Mouse (Mus musculus) hindbrain, embryonic 15.5 days (tissue): ENCODE measurements around the gene Tmx1. TPM values are rescaled to one million over a fixed set of nuclear protein-coding genes. Genes with fewer than 3 reads are reported as not detected.

Experiments used
- ATAC-seq: fragments of 200-750 bp; cut with Nextera tagmentation; 2 replicates; pipeline ENCODE4 v1.8.0; 2017; ENCODE audit warnings: low read depth, moderate number of reproducible peaks, moderate TSS enrichment; ENCODE audit not compliant: low FRiP score
- H3K27ac ChIP-seq: fragments of 300-500 bp; sonication (generic); replicated peaks from 2 replicates; pipeline ENCODE4 v1.5.1; 2015; ENCODE audit warnings: mild to moderate bottlenecking, inconsistent platforms
- H3K27me3 ChIP-seq: fragments of 300-500 bp; sonication (generic); 2 replicates; pipeline ENCODE4 v1.6.1; 2015; ENCODE audit warnings: control low read depth, inconsistent platforms
- H3K36me3 ChIP-seq: fragments of 300-500 bp; sonication (generic); 2 replicates; pipeline ENCODE4 v1.6.1; 2015; ENCODE audit warnings: control low read depth, inconsistent platforms
- H3K4me1 ChIP-seq: fragments of 300-500 bp; sonication (generic); replicated peaks from 2 replicates; pipeline ENCODE4 v1.6.1; 2015; ENCODE audit warnings: control low read depth, inconsistent platforms
- H3K4me2 ChIP-seq: fragments of 300-500 bp; sonication (generic); 2 replicates; pipeline ENCODE4 v1.6.1; 2015; ENCODE audit warnings: moderate library complexity, mild to moderate bottlenecking, inconsistent platforms
- H3K4me3 ChIP-seq: fragments of 300-500 bp; sonication (generic); 2 replicates; pipeline ENCODE4 v1.5.1; 2015; ENCODE audit warnings: mild to moderate bottlenecking, inconsistent platforms
- H3K9ac ChIP-seq: fragments of 300-500 bp; sonication (generic); 2 replicates; pipeline ENCODE4 v1.6.1; 2015; ENCODE audit warnings: inconsistent platforms
- H3K9me3 ChIP-seq: fragments of 300-500 bp; sonication (generic); 2 replicates; pipeline ENCODE4 v1.6.1; 2016; ENCODE audit warnings: control low read depth, inconsistent platforms
- WGBS: fragments of 180-500 bp; shearing (Covaris S2); methylation state at CpG from one replicate; pipeline ENCODE4 v1.1.7; 2015; 5-methylcytosine and 5-hydroxymethylcytosine counted together
- polyA plus RNA-seq: library from polyadenylated mRNA; unstranded; fragments of >200 nt; fragmentation: Nextera tagmentation; extraction: Ambion mirVana; gene quantifications from 2 replicates; pipeline ENCODE4 v1.2.1, GENCODE M21; 2015

Gene Tmx1
- polyA plus RNA-seq, 1 experiment from 2014 or later = 134 TPM

DNA sequence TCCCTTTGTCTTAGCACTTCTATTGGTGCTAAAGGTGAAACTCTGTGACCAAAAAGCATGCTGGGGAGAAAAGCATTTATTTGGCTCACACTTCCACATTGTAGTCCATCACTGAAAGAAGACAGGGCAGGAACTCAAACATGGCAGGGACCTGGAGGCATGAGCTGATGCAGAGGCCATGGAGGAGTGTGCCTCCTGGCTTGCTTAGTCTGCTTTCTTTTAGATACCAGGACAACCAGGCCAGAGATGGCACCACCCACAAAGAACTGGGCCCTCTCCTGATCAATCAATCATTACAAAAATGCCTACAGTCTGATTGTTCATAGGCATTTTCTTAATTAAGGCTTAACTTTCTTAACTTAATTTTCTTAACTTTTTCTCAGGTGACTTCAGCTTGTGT is 2.9 kb upstream of the Tmx1 start:
- Histone ChIP-seq H3K9ac (no peak overlapping the region), H3K4me2 (no peak overlapping the region), H3K4me3 (no peak overlapping the region), H3K4me1 (peaks cover 13% of the 10 kb centered on the region), H3K9me3 (no peaks in the 10 kb centered on the region), H3K27ac (no peak overlapping the region), H3K27me3 (no peaks in the 10 kb centered on the region), H3K36me3 (no peaks in the 10 kb centered on the region)
- ATAC-seq = no peak

DNA sequence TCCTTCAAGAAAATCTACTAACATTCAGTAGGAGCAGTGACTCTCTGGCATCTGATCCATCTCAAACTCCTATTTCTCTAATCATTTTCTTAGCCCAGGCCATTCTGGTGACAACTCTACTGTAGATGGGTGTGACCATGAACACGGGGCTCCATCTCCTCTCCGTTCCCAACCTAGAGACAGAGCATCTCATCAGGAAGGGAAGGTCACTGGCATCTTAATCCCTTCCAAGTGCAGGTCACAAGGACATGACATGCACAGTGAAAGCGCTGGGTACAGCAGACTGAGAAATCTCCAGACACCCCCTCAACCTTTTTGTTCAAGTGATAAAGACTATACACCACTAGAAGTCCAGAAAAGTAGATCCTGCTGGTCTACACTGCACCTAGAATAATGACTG is 1.4 kb upstream of the Tmx1 start:
- Histone ChIP-seq H3K4me2 (no peak overlapping the region), H3K27me3 (no peaks in the 10 kb centered on the region), H3K9ac (no peak overlapping the region), H3K4me1 (peaks cover 23% of the 10 kb centered on the region), H3K27ac (no peak overlapping the region), H3K36me3 (no peaks in the 10 kb centered on the region), H3K4me3 (no peak overlapping the region), H3K9me3 (no peaks in the 10 kb centered on the region)
- no peak for ATAC-seq
- WGBS = 97% methylated on average over 3 of the region's 3 CpGs

DNA sequence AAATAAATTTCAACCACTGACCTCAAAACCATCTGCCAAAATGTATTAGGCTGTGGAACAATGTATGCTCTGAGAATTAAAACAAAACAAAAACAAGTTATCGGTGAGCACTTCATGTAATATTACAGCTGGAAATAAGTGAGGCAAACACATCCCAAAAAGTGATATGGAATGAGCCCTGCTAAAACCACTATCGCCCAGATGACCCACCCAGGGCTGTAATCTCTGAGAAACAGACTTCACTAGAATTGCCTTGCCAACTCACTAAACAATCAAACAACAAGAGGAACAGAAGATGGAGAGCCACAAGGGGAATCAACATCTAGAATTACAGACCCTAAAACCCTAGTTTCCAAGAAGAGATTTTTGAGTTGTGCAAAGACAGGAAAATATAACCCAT is 752 bp upstream of the Tmx1 start:
- Histone ChIP-seq H3K27me3 (no peaks in the 10 kb centered on the region), H3K4me1 (peaks cover 23% of the 10 kb centered on the region), H3K4me3 (peak overlapping the region; percentile 94; the same call in 1 of the 2 replicates), H3K9ac (no peak overlapping the region), H3K9me3 (no peaks in the 10 kb centered on the region), H3K4me2 (peak overlapping the region; percentile 68), H3K36me3 (no peaks in the 10 kb centered on the region), H3K27ac (no peak overlapping the region)
- 91% methylated on average over 2 of the region's 2 CpGs for WGBS
- no peak for ATAC-seq

DNA sequence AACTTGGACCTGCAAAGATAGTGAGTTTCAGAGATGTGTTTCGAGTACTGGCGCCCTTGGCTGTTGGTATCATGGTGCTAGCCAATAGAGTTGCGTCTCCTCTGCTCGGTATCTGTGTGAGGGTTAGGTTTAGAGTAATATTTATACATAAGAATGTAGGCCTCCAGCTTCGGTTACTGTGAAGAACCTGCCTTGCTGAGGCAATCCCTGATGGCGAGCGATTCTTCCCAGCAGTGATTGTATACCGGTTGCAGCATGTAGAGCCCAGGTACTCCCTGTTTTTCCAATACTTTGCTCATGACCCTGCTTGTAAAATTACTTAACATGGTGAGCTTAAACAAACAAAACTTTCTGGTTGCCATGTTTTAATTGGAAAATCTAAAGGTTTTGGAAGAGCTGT is 2.3 kb downstream of the Tmx1 start:
- H3K27ac ChIP-seq = no peak overlapping the region
- H3K9me3 ChIP-seq = no peaks in the 10 kb centered on the region
- H3K36me3 ChIP-seq = peaks cover 24% of the 10 kb centered on the region
- H3K27me3 ChIP-seq = no peaks in the 10 kb centered on the region
- H3K4me3 ChIP-seq = no peak overlapping the region
- H3K4me2 ChIP-seq = peak overlapping the region; percentile 68; the same call in 1 of the 2 replicates
- H3K4me1 ChIP-seq = peaks cover 23% of the 10 kb centered on the region
- ATAC-seq = no peak
- no peak overlapping the region for H3K9ac ChIP-seq
- 89% methylated on average over 8 of the region's 8 CpGs for WGBS

DNA sequence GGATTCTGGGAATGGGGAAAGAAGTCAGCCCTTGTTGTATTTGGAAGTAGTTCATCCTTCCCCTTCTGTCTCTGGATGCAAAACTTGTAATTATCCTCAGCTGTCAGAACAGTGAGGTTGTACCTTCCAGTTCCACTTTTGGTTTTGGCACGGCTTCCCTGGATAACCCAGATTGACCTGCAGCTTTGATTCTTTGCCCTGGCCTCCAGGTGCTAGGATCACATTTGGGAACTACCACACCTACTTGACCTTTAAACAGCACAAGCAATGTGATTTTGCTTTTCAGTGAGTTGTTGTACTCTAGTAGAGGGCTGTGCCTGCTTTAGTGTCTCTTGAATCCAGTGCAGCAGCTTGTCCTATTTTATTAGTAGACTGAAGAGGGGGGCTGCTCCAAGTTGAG is 6.7 kb downstream of the Tmx1 start:
- H3K9ac ChIP-seq = no peak overlapping the region
- H3K4me2 ChIP-seq = no peak overlapping the region
- ATAC-seq = no peak
- H3K9me3 ChIP-seq = no peaks in the 10 kb centered on the region
- no peaks in the 10 kb centered on the region for H3K27me3 ChIP-seq
- 94% methylated on average over 1 of the region's 1 CpGs for WGBS
- peaks cover 43% of the 10 kb centered on the region for H3K36me3 ChIP-seq
- peaks cover 14% of the 10 kb centered on the region for H3K4me1 ChIP-seq
- no peak overlapping the region for H3K4me3 ChIP-seq
- no peak overlapping the region for H3K27ac ChIP-seq

DNA sequence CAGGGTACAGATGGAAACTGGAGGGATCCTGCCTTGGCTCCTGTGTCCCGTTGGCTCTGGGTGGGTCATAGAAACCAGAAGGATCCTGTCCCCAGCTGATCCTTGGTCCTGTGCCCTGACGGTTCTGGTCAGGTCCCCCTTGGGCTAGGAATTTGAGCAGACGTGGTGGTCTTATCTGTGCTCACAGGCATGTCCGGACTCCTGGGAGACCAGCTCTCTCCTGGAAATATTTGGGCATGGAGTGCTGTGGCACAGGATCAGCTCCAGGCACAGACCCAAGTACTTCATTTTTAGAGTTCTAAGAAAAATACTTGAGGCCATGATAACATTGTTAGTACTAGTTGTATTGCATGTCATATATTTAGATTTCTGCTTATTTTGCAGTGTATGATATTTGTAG is 11.1 kb downstream of the Tmx1 start:
- Histone ChIP-seq H3K4me1 (no peaks in the 10 kb centered on the region), H3K4me2 (no peak overlapping the region), H3K9me3 (no peaks in the 10 kb centered on the region), H3K27me3 (no peaks in the 10 kb centered on the region), H3K4me3 (no peak overlapping the region), H3K9ac (no peak overlapping the region), H3K36me3 (peaks cover 55% of the 10 kb centered on the region), H3K27ac (no peak overlapping the region)
- no peak for ATAC-seq
- WGBS = 76% methylated on average over 4 of the region's 4 CpGs

DNA sequence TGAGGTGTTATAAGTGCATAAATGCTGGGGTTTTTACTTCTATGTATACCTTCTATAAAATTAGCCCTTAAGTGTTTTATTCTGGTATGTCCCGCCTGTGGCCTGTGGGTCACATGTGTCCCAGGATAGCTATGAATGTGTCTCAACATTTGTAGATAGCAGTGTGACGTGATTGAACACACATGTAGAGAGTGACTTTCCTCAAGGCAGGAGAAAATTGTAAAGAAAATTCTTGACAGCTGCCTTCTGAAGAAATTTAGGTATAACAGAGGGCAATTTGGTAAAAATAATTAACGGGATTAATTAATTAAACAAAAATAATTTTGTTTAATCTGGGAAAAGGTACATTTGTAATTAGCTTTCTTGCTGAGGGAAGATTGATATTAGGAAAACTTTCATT is 22.4 kb downstream of the Tmx1 start:
- Histone ChIP-seq H3K4me1 (no peaks in the 10 kb centered on the region), H3K4me2 (no peak overlapping the region), H3K4me3 (no peak overlapping the region), H3K36me3 (no peaks in the 10 kb centered on the region), H3K27ac (no peak overlapping the region), H3K27me3 (no peaks in the 10 kb centered on the region), H3K9me3 (no peaks in the 10 kb centered on the region), H3K9ac (no peak overlapping the region)
- 87% methylated on average over 3 of the region's 3 CpGs for WGBS
- no peak for ATAC-seq

DNA sequence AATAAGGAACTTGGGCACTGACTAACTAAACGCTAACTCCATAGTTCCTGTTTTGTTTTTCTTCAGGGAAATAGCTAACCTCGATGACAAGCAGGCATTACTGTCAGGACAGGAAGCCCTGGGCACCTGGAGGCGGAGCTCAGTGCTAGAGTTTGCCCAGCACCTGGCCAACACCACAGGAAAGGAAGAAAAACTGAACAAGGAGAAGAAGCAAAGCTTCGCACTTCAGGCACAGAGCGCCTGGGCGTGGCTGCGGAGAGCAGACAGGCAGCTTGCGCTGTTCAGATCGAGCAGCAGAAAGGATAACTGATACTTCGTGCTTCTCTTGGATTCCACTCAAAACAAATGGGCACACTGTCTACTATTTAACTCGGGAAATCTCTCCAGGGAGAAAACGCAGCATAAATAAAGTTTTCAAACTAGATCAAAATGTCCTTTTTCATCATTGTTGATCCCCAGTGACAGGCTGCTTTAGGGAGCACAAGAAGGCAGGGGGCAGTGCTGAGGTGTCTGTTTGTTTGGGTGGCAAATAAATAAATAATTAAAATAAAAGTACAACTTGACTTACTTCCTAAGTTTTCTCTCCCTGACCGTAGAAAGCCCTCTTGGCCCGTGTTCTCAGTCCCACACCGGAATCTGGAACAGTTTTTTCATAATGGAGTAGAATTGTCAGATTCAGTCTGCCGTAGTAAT is 24.1 kb downstream of the Tmx1 start:
- H3K9ac ChIP-seq = no peak overlapping the region
- no peaks in the 10 kb centered on the region for H3K36me3 ChIP-seq
- no peaks in the 10 kb centered on the region for H3K4me1 ChIP-seq
- H3K27ac ChIP-seq = no peak overlapping the region
- H3K9me3 ChIP-seq = no peaks in the 10 kb centered on the region
- ATAC-seq = no peak
- H3K27me3 ChIP-seq = no peaks in the 10 kb centered on the region
- no peak overlapping the region for H3K4me2 ChIP-seq
- no peak overlapping the region for H3K4me3 ChIP-seq
- 84% methylated on average over 16 of the region's 16 CpGs for WGBS

DNA sequence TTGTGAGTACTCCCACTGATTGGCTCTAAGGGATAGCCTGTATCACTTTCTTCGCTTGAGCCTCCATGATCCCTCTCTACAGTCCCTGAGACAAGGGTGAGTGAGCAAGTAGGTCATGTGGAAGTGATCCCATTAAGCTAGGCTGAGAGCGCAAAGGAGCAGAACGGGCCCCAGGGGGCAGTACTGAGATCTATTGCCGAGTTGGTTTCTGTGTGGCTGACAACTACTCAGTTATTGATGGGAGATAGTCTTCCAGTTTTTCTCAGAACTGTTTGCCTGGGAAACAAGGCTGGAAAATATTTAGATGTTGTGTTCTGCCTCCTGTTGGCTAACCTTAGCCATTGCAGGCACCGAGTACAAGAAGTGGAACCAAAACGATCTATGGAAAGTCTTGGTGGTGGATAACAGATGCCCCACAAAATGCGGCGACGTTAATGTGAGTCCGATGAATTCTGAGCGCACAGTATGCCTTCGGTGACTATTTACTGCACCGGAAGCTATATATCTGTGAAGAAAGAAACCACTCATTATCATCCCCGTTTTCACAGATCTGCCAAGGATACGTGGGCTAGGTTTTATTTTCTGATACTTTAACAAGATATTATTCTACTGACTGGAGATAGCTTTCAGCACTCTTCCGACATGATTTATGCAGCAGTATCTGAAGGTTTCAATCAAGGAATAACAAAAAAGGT is 24.8 kb downstream of the Tmx1 start:
- Histone ChIP-seq H3K27ac (no peak overlapping the region), H3K4me2 (no peak overlapping the region), H3K9me3 (no peaks in the 10 kb centered on the region), H3K36me3 (no peaks in the 10 kb centered on the region), H3K27me3 (no peaks in the 10 kb centered on the region), H3K9ac (no peak overlapping the region), H3K4me3 (no peak overlapping the region), H3K4me1 (no peaks in the 10 kb centered on the region)
- WGBS = 75% methylated on average over 16 of the region's 16 CpGs
- no peak for ATAC-seq

DNA sequence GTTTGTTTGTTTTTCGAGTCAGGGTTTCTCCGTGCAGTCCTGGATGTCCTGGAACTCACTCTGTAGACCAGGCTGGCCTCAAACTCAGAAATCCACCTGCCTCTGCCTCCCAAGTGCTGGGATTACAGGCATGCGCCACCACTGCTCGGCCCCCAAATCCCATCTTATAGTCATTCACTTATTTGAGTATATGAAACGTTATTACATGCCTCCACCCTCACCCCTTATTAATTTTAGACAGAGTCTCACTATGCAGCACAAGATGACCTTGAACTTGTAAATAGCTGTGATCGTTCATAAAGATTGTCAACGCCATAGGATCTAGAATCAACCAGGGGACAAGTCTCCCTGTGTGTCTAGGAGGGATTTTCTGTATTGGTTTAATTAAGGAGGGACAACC is 33.1 kb downstream of the Tmx1 start:
- no peak overlapping the region for H3K9ac ChIP-seq
- H3K36me3 ChIP-seq = no peaks in the 10 kb centered on the region
- no peaks in the 10 kb centered on the region for H3K27me3 ChIP-seq
- WGBS = 94% methylated on average over 7 of the region's 7 CpGs
- no peaks in the 10 kb centered on the region for H3K9me3 ChIP-seq
- H3K4me3 ChIP-seq = no peak overlapping the region
- no peak for ATAC-seq
- H3K27ac ChIP-seq = no peak overlapping the region
- no peaks in the 10 kb centered on the region for H3K4me1 ChIP-seq
- no peak overlapping the region for H3K4me2 ChIP-seq

DNA sequence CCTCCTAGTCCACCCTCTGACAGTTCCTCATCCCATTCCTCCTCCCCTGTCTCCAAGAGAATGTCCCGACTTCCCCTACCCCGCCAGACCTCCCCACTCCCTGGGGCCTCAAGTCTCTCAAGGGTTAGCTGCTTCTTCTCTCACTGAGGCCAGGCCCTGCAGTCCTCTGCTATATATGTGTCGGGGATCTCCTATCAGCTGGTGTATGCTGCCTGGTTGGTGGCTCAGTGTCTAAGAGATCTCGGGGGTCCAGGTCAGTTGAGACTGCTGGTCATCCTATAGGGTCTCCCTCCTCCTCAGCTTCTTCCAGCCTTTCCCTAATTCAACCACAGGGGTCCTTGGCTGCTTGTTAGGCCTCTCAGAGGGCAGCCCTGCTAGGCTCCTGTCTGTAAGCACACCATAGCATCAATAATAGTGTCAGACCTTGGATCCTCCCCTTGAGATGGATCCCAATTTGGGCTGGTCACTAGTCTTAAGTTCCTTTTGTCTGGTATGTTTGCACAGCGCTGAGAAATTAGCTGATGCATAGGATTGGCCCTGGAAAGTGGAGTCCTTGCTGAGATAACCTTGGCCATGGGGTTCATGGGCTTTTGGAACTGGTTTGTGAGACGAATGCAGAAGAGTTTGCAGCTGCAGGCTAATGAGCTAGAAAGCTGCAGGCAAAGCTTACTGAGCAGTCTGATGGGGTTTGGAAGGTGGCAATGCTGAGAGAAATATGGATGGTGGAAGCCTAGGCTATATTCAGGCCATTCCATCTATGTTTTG is 34.0 kb downstream of the Tmx1 start:
- Histone ChIP-seq H3K4me3 (no peak overlapping the region), H3K4me1 (no peaks in the 10 kb centered on the region), H3K9me3 (no peaks in the 10 kb centered on the region), H3K27me3 (no peaks in the 10 kb centered on the region), H3K9ac (no peak overlapping the region), H3K36me3 (no peaks in the 10 kb centered on the region), H3K4me2 (no peak overlapping the region), H3K27ac (no peak overlapping the region)
- no peak for ATAC-seq
- WGBS = 79% methylated on average over 6 of the region's 6 CpGs

DNA sequence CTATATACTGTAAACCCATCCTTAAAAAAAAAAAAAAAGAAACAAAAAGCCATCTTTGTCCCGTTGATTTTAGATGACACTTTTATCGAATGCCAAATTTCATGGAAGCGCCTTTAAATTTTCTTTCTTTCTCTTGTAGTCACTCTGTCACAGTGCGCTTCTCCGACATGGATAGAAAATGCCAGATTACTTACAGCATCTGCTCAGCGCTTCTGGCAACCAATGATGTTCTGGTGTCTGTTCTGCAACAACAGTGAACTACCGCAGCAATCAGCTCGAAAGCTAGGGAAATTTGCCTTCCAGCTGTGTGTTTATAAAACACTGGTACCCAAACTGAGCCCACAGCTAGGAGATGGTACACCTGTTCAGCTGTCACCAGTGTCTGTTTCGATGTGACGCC is 39.5 kb downstream of the Tmx1 start:
- no peaks in the 10 kb centered on the region for H3K36me3 ChIP-seq
- no peaks in the 10 kb centered on the region for H3K9me3 ChIP-seq
- no peak overlapping the region for H3K4me2 ChIP-seq
- WGBS = 89% methylated on average over 10 of the region's 10 CpGs
- H3K27me3 ChIP-seq = no peaks in the 10 kb centered on the region
- ATAC-seq = no peak
- H3K4me3 ChIP-seq = no peak overlapping the region
- no peak overlapping the region for H3K27ac ChIP-seq
- H3K9ac ChIP-seq = no peak overlapping the region
- H3K4me1 ChIP-seq = peaks cover 13% of the 10 kb centered on the region
